Mouse (Mus musculus) frontal cortex, postnatal 14 days (tissue): ENCODE results near the gene 1700016C15Rik.

Experiments
- DNase-seq, 2 experiments: peaks; one replicate each; pipeline ENCODE4 v3.0.0; 2022; ENCODE audit warnings: low spot score in 2 of 2

Gene 1700016C15Rik

GRCm38 (mm10) chr1:177717057-177717835 is 12.4 kb upstream of the 1700016C15Rik start:
- no peak for DNase-seq

DNA sequence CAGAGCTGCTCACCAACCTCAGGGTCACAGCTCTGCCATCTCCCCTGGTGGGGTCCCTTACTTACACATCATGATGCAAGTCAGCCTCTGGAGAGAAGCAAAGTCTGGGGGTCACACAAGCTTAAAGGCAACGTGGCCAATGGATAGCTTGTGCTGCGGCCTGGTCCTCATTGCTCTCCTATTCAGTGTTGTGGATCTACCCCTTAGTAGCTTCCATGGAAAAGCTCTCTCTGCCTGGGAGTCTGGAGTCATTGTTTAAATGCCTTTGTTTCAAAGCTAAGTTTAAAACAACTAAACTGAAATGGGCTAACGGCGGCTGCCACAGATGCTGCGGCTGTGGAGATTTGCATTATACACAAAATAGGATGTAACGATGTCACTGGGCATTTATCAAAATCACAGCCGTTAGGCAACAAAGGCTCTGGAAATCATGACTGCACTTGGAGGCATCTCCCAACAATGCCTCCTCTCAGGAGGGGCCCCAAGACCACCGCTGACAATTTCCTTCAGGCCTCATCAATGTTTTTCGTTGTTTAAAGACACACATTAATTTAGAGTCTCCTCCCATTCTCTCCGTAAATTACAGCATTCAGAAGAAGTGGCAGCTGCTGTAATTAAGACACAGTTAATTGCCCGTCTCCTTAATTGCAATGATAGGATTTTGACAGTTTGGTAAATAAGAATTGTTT is 11.1 kb upstream of the 1700016C15Rik start:
- no peak for DNase-seq

- no peak for DNase-seq
Observed at GRCm38 (mm10) chr1:177719029-177719427, 10.6 kb upstream of the 1700016C15Rik start.

DNA sequence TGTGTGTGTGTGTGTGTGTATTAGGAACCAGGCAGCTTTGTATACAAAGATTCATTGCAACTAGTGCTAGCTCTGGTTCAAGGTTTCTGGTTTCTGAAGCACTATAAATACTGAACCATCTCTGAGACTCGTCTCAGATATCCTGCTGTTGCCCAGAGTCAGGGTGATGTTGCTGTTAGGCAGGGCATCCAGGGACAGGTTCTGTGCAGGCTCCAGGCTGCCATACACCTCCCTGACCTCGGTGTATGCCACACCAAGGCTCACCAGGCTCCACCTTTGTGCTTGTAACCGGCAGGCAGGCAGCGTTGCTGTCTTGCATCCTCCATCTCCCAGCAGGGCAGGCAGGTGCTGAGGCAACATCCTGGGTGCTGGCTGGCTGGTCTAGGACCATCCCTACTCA is 5.8 kb upstream of the 1700016C15Rik start:
- DNase-seq, result no peak

GRCm38 (mm10) chr1:177726870-177727269 is 2.7 kb upstream of the 1700016C15Rik start:
- no peak for DNase-seq

DNA sequence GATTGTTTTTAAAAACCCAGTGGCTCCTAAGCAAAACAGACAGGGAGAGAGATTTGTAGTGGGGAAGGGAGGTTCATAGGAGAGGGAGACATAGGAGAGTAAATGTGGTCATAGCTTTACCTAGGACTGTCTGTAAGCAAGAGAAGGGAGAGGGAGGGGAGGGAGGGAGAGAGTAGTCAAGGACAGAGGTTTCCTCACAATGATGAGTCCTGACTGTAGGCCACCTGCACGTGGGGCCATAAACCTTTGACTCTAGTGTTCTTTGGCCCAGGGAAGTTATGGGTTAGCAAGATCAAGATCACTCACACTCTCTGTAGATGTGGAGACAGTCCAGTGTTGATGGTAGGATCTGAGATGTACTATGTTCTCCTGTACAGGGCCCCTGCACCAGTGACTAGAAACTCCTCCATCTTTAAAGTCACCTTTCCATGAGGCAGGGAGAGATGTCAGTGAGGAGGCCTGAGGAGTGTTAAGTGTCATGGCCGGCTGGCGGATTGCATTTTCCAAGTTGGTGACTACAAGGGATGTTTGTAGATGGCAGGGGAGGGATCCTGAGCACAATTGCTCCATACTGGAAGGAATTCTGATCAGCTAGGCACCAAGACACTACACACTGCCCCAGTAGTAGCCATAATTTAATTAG is 1.6 kb upstream of the 1700016C15Rik start:
- DNase-seq, result no peak

DNA sequence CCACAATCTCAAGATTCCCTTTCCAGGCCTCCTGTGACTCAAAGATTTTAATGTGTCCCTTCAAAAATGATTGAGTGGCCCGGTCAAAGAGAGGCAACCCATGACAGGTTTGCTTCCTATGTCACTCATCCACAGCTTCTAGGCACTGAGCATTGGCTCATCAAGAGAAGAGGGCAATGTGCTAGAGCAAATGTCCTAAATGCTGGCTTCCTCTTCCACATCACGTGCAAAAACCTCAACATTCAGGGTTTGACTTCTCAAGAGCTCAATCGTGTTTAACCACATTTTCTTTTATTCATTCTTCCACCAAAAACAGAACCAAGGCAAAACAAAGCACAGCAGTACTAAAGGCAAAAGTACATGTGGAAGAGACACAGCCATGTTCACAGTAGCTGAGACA is 2.4 kb downstream of the 1700016C15Rik start:
- no peak for DNase-seq

DNA sequence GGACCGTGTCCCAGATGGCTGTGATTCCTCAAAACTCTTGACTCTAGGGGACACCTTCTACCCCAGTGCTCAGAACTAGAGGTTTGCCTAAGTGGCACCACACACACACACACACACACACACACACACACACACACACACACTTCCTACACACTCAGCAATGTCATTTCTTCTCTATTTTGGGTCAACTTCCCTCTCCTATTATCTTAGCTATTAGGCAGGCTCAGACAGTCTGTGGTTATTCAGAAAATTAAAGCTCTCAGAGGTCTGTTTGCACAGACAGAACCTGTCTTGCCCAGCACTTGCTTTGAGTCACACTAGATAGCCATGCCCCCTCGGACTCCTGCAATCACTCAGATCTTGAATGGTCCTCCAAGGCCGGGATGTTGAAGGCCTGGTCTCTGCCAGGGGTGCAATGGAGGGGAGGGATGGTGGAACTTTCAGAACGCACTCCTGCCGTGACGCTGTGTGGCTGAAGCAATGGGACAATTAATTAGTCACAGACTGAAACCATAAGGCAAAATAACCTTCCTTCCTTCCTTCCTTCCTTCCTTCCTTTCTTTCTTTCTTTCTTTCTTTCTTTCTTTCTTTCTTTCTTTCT is 8.0 kb downstream of the 1700016C15Rik start:
- no peak for DNase-seq

- no peak for DNase-seq
Observed at GRCm38 (mm10) chr1:177740707-177741106, 11.1 kb downstream of the 1700016C15Rik start.

DNA sequence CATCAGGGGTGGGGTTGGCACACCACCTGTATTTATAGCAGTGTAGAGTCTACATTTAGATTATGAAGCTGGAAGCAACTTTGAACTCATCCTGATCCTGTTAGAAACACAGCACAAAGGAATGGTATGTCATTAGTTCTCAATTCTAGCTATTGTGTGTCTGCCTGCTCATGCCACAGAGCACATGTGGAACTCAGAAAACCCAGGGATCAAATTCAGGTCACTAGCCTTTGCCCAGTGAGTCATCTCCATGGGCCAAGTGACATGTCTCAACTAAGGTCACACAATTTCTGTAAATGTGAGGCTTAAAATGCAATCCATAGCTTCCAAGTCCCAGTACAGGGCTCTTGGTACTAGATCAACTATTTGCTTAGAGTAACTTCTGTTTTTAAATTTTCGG is 12.5 kb downstream of the 1700016C15Rik start:
- DNase-seq, result no peak

DNA sequence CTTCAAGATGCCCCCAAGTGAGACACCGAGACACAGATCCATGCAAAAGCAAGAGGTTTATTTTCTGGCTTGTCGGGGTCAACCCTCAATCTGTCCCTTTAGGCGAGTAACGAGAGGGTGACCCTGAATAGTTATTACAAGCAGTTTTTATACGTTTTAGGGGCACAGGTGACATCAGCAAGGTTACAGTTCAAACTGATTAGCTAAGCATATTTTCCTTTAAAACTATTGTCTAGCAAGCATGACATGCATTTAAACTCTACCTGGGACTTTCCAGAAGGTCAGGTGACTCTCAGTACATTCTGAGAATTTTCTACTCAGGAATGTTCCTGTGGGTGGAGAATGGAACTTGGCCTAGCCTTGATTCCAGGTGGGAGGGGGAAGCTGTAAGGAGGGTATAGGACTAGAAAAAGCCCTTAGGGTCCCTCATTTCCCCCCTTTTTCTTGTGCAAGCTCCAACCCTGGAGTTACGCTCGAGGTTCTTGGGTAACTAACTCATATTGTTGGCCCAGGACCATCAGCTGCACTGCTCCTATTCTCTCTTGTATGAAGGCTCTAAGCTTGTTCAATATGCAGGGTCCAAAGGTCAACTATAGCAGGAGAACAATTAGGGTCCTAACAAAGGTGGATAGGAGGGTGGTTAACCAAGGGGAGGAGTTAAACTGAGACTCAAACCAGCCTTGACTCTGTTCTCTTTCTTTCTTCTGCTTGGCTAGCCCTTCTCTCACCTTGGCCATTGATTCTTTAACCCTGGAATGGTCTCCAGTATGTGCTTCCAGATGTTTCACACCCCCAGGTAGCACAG is 15.1 kb downstream of the 1700016C15Rik start:
- DNase-seq, result no peak

DNA sequence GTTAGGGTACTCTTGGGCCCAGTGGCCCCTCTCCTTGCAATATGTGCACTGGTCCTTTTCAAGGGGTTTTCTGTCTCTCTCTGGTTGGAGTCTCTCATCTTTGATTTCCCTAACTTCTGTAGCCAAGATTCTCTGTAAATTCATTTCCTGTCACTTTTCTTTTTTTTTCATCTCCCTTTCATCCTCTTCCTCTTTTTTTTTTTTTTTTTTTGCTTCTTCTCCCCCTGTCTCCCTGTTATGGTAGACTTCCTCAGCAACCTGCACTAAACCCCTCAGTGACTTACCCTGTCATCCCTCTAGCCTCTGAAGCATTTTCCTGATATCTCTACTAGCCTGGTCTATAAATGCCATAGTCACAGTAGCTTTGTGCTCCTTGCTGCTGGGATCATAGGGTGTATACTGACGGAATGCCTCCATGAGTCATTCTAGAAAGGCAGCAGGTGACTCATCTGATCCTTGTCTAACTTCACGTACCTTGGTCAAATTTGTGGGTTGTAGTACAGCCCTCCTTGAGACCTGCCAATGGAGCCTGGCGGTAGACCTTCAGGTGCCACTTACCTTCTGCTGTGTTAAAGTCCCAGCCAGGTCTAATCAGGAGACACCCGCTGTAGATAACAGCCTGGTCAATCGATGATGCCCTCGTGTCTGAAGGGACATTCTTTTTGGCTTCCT is 18.4 kb downstream of the 1700016C15Rik start:
- DNase-seq, result no peak

GRCm38 (mm10) chr1:177753496-177753895 is 23.9 kb downstream of the 1700016C15Rik start:
- no peak for DNase-seq

DNA sequence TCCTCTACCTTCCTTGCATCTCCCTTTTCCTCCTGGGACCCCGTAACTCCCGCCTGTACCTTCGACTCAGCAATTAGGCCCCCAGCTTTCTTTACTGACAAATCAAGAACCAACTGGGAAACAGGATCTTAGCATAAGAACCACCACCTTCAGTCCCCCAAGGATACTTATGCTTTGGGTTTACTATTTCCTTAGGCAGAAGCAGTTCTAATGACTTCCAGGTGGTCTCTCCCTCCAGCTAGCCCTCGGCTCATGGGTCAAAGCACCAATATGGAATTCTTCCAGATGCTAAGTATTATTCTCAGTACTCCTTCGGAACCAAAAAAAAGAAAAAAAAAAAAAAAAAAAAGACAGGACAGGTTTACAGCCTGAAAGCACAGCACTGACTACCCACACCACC is 27.6 kb downstream of the 1700016C15Rik start:
- no peak for DNase-seq

DNA sequence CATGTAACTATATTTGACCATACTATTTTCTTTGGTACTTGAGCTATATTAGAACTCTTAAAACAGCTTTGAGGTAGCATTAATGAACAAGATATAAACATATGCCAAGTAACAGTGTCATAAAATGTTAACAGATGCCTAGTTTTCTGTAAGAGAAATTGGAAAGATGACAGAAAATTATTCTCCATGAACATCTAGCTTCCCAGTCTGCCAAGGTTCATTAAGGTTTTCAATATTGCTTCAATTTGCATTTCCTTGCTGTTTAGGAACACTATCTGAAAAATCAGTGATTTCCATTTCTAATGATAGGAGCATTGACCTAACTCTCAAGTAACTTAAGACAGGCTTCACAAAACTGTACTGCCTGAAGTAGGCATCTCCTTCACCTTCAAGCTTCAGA is 39.3 kb downstream of the 1700016C15Rik start:
- no peak for DNase-seq

- DNase-seq, result no peak
Observed at GRCm38 (mm10) chr1:177777397-177777796, 47.8 kb downstream of the 1700016C15Rik start.

DNA sequence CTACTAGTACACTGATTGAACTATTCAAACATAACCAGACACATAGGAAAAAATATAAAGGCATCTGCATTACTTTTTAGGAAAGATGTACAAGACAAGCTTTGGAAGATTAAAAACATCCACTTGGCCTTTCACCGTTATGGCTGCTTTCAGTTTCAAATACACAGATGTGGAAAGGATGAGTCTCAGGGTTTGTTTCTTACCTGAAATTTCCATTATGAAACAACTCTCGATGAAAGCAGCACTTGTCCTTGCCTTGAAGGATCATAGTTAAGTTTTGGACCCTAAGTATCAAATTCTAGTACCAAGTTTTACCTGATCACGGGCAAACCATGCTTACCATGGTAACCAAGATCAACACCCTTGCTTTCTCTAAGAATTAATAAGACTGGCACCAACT is 63.2 kb downstream of the 1700016C15Rik start:
- no peak for DNase-seq

- DNase-seq, result no peak
Observed at GRCm38 (mm10) chr1:177794866-177795265, 65.3 kb downstream of the 1700016C15Rik start.

DNA sequence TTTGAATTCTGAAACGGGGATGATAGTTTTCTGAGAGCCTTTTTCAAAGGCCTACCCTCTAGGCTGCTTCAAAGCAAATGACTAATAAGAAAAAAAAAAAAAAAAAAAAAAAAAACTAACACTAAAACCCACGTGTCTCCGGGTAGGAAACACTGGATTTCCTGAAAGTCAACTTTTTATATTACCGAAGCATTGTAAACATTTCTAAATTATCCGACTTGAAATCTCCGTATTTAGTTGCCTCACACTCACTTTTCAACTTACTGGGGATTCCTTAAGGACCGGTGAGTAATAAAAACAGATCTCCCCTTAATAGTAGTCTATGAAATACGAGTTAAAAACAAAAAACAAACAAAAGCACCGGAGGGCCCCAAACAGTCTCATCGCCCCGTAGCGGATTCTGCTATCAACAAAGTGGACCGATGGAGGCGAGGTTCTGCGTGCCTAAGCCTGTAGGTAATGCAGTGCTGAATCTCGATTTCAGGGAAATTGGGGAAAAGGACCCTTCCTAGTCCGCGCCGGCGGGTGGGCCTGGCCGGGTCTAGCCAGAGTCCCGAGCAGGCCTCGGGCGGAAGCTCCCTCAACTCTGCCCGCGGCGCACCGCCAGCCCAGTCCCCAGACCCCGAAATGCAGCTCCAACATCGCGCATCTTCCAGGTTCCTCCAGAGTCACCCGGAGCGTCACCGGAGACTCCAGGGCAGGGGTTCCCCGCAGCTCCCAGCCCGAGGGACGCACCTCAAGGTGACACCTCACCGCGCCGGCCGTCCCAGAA is 66.0 kb downstream of the 1700016C15Rik start:
- DNase-seq, result peak in 1 of 2 experiments; percentile 54
